Mouse (Mus musculus): Measurements from ENCODE around the gene Il1r2. TPM values are rescaled to one million over a fixed set of nuclear protein-coding genes. Genes with fewer than 3 reads are reported as not detected.

Gene Il1r2
- polyA plus RNA-seq (2015; fragmentation: Nextera tagmentation; extraction: Ambion mirVana) = 4.0 and 4.7 TPM in 2 replicates

DNA sequence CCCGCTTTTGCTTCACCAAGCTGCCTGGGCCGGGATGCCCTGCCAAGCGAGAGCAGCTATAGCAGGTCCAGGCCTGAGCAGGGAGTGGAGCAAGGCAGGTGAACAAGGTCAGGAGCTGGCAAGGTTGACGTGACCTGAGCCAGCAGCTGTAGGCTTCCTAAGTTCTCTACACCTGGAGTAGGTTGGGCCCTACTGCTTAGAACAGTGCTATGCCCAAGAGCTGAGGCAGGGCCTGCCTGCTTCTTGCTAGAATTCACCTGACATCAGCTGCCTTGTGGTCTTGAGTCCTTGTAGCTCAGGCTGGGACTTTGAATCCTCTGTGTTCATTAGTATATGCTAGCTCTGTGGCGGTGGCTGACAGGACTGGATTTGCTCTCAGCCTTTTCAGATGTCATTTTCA lies at the start of gene Il1r2:
TSS of gene Il1r2 (plus strand) at position 301 of the 400 bp plus-strand sequence.
- 89% methylated on average over 5 of the region's 5 CpGs for WGBS

DNA sequence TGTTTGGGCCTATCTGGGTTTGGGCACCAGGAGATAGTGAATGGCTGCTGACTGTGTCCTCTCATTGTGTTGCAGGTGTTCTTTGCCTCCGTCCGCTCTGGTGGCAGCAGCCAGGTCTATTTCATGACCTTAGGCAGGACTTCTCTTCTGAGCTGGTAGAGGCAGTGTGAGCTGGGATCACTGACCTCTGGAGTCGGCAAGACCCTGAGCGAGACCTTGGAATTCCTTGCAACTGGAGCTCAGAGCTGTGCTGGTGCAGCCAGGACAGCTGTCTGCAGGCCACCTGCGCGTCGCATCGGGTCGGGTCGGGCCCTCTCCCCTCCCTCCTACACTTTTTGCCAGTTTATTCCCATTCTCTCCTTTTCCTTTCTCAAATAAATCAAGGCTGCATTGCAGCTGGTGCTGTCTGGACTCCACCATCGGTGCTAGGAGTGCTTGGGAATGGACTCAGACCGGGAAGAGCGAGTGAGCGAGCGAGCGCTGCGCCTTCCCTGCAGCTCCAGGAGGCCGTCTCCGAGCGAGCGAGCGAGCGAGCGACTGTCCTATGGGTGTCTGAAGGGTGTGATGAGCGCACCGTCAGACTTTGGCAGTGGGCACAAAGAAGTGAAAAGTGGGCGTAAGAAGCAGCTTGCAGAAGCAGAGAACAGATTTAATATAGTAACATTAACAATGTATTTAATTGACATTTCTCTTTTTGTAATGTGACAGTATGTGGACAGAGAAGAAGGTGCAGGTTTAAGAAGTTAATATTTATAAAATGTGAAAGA lies 49.1 kb upstream of the Il1r2 start:
- H3K27me3 ChIP-seq = no peaks in the 10 kb centered on the region
- H3K4me1 ChIP-seq = no peaks in the 10 kb centered on the region
- no peaks in the 10 kb centered on the region for H3K9me3 ChIP-seq (replicated peaks)
- 90% methylated on average over 27 of the region's 27 CpGs for WGBS
- no peak overlapping the region for H3K9ac ChIP-seq
- H3K4me3 ChIP-seq (replicated peaks) = no peak overlapping the region
- H3K36me3 ChIP-seq = peaks cover 69% of the 10 kb centered on the region
- no peak overlapping the region for H3K4me2 ChIP-seq (replicated peaks)
- no peak overlapping the region for H3K27ac ChIP-seq (replicated peaks)
- ATAC-seq (ENCODE audit: insufficient number of reproducible peaks, low FRiP score, low TSS enrichment, low read depth) = no peak

More for the DNA sequence above, at the start of gene Il1r2:
- no peak for ATAC-seq (ENCODE audit: insufficient number of reproducible peaks, low FRiP score, low TSS enrichment, low read depth)
- H3K9me3 ChIP-seq (replicated peaks) = no peaks in the 10 kb centered on the region
- H3K4me1 ChIP-seq = no peaks in the 10 kb centered on the region
- no peak within 1 kb of the TSS for H3K9ac ChIP-seq
- H3K4me3 ChIP-seq (replicated peaks) = no peak within 1 kb of the TSS
- no peak within 1 kb of the TSS for H3K27ac ChIP-seq (replicated peaks)
- no peaks in the 10 kb centered on the region for H3K27me3 ChIP-seq
- no peaks in the 10 kb centered on the region for H3K36me3 ChIP-seq
- no peak within 1 kb of the TSS for H3K4me2 ChIP-seq (replicated peaks)

DNA sequence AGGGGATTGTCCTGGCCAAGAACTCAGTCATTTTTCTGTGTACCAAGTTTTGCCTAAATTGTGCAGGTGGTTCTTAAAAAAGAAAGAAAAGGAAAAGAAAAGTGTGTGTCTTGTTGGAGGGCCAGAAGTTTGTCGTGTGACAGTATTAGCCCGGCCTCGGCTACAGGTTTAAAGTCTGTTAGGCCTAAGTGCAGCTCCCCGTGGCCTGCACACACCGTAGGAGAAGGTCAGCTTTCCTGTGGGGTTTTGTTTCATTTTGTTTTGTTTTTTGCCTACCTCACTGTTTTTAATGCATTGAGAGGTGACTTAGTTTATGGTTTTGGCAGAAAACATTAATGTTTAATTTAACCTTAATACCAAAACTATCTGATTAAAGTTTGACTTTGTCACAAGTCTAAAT lies 48.5 kb upstream of the Il1r2 start:
- Histone ChIP-seq H3K36me3 (peaks cover 62% of the 10 kb centered on the region), H3K4me2 (replicated peaks) (no peak overlapping the region), H3K9ac (no peak overlapping the region), H3K9me3 (replicated peaks) (no peaks in the 10 kb centered on the region), H3K4me1 (no peaks in the 10 kb centered on the region), H3K27ac (replicated peaks) (no peak overlapping the region), H3K4me3 (replicated peaks) (no peak overlapping the region), H3K27me3 (no peaks in the 10 kb centered on the region)
- no peak for ATAC-seq (ENCODE audit: insufficient number of reproducible peaks, low FRiP score, low TSS enrichment, low read depth)
- WGBS = 81% methylated on average over 5 of the region's 5 CpGs

DNA sequence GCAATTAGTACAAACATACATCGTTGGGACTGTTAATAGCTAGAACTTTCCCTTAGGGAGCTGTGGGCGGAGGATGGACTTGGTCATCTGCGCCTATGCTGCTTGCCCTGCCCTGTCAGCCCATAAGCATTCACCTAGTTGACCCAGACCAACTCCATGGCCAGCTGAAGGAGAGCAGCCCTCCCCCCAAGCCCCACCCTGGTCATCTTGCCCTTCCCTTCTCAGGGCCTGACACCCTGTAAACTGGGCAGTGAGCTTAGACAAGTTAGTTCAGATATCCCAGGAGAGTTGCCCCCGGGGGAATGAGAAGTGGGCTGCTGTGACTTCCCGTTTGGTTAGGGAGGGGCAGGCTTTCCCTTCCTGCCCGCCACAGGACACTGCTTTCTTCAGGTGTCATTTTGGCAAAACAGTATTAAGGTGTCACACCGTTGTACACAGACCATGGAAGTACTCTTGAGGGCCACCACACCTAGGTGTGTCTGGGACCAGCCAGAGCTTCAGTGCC lies 46.7 kb upstream of the Il1r2 start:
- 72% methylated on average over 7 of the region's 7 CpGs for WGBS
- H3K27ac ChIP-seq (replicated peaks) = peak overlapping the region; percentile 11; the same call in 1 of the 2 replicates
- ATAC-seq (ENCODE audit: insufficient number of reproducible peaks, low FRiP score, low TSS enrichment, low read depth) = no peak
- peaks cover 52% of the 10 kb centered on the region for H3K36me3 ChIP-seq
- no peak overlapping the region for H3K9ac ChIP-seq
- no peak overlapping the region for H3K4me2 ChIP-seq (replicated peaks)
- no peaks in the 10 kb centered on the region for H3K9me3 ChIP-seq (replicated peaks)
- no peak overlapping the region for H3K4me3 ChIP-seq (replicated peaks)
- no peaks in the 10 kb centered on the region for H3K27me3 ChIP-seq
- no peaks in the 10 kb centered on the region for H3K4me1 ChIP-seq

DNA sequence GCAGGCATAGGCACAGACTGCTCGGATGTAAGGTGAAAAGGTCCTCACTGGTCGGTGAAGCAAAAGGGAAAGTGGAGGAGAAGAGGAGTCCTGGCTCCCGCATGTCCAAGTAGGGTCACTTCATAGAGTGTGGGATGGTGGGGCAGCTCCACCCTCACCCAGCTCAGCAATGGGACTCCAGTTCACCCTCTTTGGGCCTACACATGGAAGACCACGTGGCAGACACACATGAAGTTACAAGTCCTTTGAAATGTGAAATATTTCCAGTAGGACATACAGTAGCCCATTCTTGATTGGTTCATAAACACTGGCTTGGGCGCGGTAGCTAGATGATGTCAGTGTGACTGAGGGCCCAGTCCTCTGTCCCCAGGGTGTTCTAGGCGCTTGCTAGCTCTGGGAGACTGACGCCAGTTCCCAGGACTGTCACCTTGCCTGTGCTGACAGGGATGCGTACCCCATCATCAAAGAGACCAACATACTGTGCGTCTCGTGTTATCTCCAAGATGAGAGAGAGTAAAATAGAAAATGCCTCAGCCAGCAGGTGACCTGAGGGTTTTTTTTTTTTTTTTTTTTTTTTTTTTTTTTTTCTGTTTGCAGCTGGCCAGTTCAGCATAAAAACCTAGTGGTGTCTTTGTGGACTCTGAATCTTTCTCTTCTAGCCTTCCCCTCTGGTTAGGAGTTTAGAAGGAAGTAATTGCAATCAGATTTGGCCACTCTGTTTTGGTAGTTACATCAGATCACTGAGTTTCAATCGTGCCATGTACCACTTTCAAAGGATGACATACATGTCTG lies 45.5 kb upstream of the Il1r2 start:
- no peak for ATAC-seq (ENCODE audit: insufficient number of reproducible peaks, low FRiP score, low TSS enrichment, low read depth)

DNA sequence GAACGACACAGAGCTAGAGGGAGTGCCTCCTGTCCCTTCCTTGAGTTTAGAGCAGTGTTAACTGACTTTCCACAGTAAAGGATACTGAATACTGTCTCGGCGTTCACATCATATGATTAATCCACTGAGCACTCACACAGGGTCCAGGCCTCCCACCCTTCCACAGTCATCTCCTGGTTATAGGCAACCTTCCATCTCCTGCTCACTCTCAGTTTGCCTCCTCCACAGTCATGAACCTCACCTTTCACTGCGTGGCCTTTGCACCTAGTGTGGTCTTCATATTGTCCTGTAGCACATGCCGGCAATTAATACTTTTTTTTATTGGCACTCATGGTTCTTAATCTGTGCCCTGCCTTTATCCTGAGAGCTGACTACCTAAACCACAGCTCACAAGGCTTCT lies 44.3 kb upstream of the Il1r2 start:
- Histone ChIP-seq H3K9ac (no peak overlapping the region), H3K4me3 (replicated peaks) (no peak overlapping the region), H3K27me3 (no peaks in the 10 kb centered on the region), H3K4me2 (replicated peaks) (no peak overlapping the region), H3K4me1 (0 out of 2 replicates have a peak, but pooled peaks cover 4% of the 10 kb centered on the region), H3K9me3 (replicated peaks) (no peaks in the 10 kb centered on the region), H3K36me3 (peaks cover 28% of the 10 kb centered on the region), H3K27ac (replicated peaks) (no peak overlapping the region)
- ATAC-seq (ENCODE audit: insufficient number of reproducible peaks, low FRiP score, low TSS enrichment, low read depth) = no peak
- 84% methylated on average over 5 of the region's 5 CpGs for WGBS

More for the DNA sequence above, 45.5 kb upstream of the Il1r2 start:
- Histone ChIP-seq H3K27ac (replicated peaks) (no peak overlapping the region), H3K4me2 (replicated peaks) (no peak overlapping the region), H3K9me3 (replicated peaks) (no peaks in the 10 kb centered on the region), H3K4me1 (no peaks in the 10 kb centered on the region), H3K9ac (no peak overlapping the region), H3K36me3 (peaks cover 40% of the 10 kb centered on the region), H3K4me3 (replicated peaks) (no peak overlapping the region), H3K27me3 (no peaks in the 10 kb centered on the region)
- 83% methylated on average over 12 of the region's 12 CpGs for WGBS

DNA sequence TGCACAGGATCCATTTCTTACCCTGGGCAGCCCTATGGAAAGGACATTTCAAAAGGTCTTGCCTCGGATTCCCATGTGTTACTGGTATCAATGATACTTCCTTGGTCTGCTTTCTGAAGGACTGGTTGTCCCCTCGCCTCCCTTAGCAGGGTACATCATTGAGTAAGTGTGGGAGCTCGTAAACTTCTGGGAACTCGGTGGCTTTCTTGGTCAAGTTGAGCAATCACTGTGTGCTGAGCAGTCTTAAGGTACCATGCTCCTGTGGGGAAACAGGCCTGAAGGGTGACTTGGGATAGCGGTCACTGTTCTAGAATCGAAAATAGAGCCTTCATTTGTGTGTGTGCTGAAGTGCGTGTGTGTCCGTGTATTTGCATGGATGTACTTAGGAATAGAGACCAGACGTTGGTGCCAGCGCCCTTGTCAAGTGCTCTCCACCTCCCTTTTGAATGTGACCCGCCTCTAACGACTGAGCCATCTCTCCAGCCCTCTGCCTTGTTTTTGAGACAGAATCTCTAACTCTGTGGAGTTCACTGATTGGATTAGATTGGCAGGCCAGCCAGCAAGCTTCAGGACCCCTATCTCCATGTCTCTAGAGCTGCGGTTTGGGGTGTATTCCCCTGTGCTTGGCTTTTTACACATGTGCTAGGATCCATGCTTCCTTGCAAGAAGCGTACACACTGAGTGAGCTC lies 43.4 kb upstream of the Il1r2 start:
- H3K9me3 ChIP-seq (replicated peaks) = no peaks in the 10 kb centered on the region
- peaks cover 20% of the 10 kb centered on the region for H3K36me3 ChIP-seq
- WGBS = 87% methylated on average over 14 of the region's 14 CpGs
- no peaks in the 10 kb centered on the region for H3K27me3 ChIP-seq
- no peak overlapping the region for H3K9ac ChIP-seq
- H3K27ac ChIP-seq (replicated peaks) = no peak overlapping the region
- ATAC-seq (ENCODE audit: insufficient number of reproducible peaks, low FRiP score, low TSS enrichment, low read depth) = no peak
- 0 out of 2 replicates have a peak, but pooled peaks cover 4% of the 10 kb centered on the region for H3K4me1 ChIP-seq
- H3K4me3 ChIP-seq (replicated peaks) = no peak overlapping the region
- no peak overlapping the region for H3K4me2 ChIP-seq (replicated peaks)

DNA sequence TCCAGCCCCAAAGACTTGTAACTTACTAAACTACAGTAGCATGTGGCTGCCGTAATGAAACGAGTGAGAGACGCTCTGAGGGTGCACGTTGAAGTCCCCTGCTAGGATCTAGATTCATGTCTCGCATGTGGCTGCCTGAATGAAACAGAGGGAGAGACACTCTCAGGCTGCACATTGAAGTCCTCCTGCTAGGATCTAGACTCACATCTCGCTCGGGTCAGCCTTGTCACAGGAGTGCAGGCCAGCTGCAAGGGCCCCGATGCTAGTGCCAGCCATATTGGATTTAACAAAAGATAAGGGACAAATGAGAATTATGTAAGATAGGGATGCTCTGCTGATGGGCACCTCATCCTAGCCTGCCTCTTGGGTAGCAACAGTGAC lies 42.9 kb upstream of the Il1r2 start:
- Histone ChIP-seq H3K9me3 (replicated peaks) (no peaks in the 10 kb centered on the region), H3K4me3 (replicated peaks) (no peak overlapping the region), H3K27me3 (no peaks in the 10 kb centered on the region), H3K9ac (no peak overlapping the region), H3K4me2 (replicated peaks) (no peak overlapping the region), H3K36me3 (peaks cover 19% of the 10 kb centered on the region), H3K4me1 (0 out of 2 replicates have a peak, but pooled peaks cover 4% of the 10 kb centered on the region), H3K27ac (replicated peaks) (no peak overlapping the region)
- WGBS = 90% methylated on average over 8 of the region's 8 CpGs
- ATAC-seq (ENCODE audit: insufficient number of reproducible peaks, low FRiP score, low TSS enrichment, low read depth) = no peak

DNA sequence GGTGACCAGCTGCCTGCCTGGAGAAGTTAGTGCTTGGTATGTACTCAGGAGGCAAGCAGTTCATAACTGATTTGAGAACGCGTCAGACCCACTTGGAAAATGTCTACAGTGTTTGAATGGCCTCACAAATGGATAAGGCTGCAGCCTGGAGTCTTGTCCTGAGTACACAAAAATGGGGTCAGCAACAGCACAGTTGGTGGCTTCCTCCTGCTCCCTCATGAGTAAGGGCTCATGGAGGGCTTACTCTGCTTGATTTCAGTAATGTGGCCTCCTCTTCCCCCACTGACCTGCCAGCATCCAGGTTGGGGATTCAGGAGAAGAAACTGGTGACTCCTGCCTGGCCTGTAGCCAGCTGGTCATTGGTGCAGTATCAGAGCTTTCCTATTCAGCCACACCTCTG lies 42.3 kb upstream of the Il1r2 start:
- H3K4me3 ChIP-seq (replicated peaks) = no peak overlapping the region
- ATAC-seq (ENCODE audit: insufficient number of reproducible peaks, low FRiP score, low TSS enrichment, low read depth) = no peak
- WGBS = 86% methylated on average over 2 of the region's 2 CpGs
- H3K4me2 ChIP-seq (replicated peaks) = no peak overlapping the region
- H3K4me1 ChIP-seq = 0 out of 2 replicates have a peak, but pooled peaks cover 4% of the 10 kb centered on the region
- H3K27ac ChIP-seq (replicated peaks) = no peak overlapping the region
- H3K27me3 ChIP-seq = no peaks in the 10 kb centered on the region
- H3K36me3 ChIP-seq = peaks cover 12% of the 10 kb centered on the region
- no peaks in the 10 kb centered on the region for H3K9me3 ChIP-seq (replicated peaks)
- H3K9ac ChIP-seq = no peak overlapping the region

DNA sequence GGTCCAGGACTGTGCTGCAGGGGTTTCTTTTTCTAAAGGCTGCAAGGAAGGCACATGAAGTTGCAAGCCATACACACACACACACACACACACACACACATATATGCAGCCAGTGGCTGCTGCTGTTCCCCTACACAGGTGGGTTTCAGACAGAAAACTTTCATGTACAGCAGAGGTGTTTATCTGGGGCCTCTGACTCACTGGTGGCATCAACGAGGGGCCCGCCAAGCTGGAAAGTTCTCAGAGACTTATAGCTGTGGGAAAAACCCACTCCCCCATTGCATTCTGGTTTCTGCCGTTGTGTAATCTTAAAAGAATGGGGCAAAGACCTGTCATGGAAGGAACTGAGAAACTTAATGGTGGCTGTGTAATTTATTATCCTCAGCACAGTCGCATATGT lies 40.6 kb upstream of the Il1r2 start:
- no peak for ATAC-seq (ENCODE audit: insufficient number of reproducible peaks, low FRiP score, low TSS enrichment, low read depth)
- H3K9me3 ChIP-seq (replicated peaks) = no peaks in the 10 kb centered on the region
- H3K4me2 ChIP-seq (replicated peaks) = no peak overlapping the region
- H3K4me1 ChIP-seq = 0 out of 2 replicates have a peak, but pooled peaks cover 4% of the 10 kb centered on the region
- no peak overlapping the region for H3K4me3 ChIP-seq (replicated peaks)
- H3K27me3 ChIP-seq = no peaks in the 10 kb centered on the region
- peaks cover 3% of the 10 kb centered on the region; the same call in 1 of the 2 replicates for H3K36me3 ChIP-seq
- no peak overlapping the region for H3K27ac ChIP-seq (replicated peaks)
- H3K9ac ChIP-seq = no peak overlapping the region
- WGBS = 82% methylated on average over 4 of the region's 4 CpGs

Data from embryonic facial prominence, embryonic 15.5 days (tissue).